Mouse (Mus musculus): ENCODE measurements at regions not wholly inside any gene's neighbourhood (a gene's known extent, or its start where the extent isn't known, plus 50 kb on each side); places are given as distances from the start of the nearest gene placed in this dataset.
"Not testable (repeated sequence)": the region's sequence is repeated elsewhere in the genome, so short reads cannot be mapped to it uniquely, and the experiment has no call there.

- not testable (repeated sequence) for DNase-seq
These were observed 448.6 kb upstream of the Cobl start for GRCm38 (mm10) chr11:12913401-12913800.

- no peak for DNase-seq
These were observed 409.0 kb upstream of the Cobl start for GRCm38 (mm10) chr11:12873712-12874111.

DNA sequence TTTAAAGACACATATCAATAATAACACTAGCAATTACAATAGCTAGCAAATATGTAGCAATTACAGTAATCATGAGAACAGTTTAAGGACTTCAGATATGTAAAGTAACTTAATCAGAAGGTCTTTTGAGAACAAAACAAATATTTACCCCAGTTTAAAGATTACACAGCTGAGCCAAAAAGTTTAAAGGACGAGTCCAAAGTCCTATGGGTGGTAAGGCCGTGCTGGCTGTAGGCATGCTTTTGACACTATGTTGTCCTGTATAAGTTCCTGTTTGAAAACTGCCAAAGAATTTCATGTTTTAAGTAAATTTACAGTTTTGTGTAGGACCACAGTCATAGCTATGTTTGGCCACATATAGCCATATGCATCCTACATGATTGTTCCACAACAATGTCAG lies 408.0 kb upstream of the Cobl start:
- no peak for DNase-seq

DNA sequence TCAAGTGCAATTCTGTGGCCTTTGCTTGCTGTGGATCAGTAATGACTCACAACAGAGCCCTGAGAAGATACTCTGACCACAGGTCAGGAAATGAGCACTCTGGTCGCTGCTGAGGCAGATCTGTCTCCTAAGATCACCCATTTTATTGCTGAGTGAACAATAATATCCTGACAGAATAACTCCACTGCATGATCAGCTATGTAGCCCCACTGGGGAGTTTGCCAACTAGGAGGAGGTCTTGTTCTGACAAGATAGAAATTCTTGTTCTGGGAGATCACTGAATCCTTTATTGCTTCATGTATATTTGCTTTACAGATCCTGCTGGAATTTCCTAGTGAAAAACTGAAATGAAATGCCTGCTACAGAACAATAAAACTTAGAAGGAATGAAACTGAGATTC lies 407.6 kb upstream of the Cobl start:
- no peak for DNase-seq

GRCm38 (mm10) chr11:12867541-12867940 lies 402.8 kb upstream of the Cobl start:
- no peak for DNase-seq

DNA sequence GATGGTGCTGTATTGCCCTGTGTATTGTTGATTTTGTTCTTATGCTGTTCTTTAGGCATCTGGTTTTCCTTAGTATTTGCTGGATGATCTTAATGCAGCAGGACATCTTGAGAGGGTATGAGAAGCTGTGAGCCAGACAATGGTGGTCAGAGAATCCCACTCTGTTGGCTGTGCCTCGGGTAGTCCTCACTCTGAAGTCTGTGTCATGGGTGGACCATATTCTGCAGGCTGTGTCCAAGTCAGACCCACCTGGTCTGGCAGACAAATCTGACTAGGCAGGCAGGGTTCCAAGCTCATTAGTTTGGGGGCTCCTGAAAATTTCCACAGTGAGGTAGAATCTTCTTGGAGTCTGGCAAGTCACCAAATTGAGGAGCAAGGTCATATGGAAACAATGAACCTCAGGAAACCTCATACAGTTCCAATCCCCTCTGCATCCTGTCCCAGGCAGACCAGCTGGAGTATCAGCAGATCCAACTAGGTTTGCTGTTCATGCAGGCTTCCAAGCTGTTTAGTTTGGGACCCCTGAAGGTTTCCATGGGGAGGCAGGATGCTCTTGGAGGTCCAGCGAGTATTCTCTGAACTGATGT lies 400.4 kb upstream of the Cobl start:
- no peak for DNase-seq

- no peak for DNase-seq
These were observed 394.7 kb upstream of the Cobl start for GRCm38 (mm10) chr11:12859344-12859930.

DNA sequence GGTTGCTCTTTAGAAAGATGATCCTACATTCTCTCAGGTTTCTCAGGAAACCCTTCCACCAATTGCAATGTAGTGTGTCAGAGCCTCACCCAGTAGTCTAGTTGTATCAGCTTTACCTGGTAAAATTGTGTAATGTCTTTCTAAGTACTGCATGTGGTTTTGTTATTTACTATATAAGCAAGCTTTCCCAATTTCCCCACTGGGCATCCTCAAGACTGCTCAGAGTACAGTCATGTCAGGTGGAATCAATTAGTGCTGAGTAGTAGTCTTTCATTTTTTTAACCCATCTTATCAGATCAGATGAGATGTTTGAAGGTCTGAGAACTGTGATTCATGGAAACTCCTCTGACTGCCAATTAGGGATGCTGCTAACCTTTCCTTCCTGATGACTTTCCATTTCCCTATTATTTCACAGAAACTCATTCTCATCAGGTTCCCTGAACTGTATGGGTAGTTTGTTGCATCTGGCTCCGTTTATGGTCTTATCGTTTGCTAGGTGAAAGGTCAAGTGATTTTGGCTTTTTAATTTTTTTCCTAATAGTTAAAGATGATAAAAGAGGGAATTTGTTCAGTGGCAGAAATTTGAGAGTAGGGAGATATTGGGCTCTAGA lies 393.6 kb upstream of the Cobl start:
- DNase-seq = no peak

- DNase-seq = no peak
These were observed 392.8 kb upstream of the Cobl start for GRCm38 (mm10) chr11:12857358-12858199.

- no peak for DNase-seq
These were observed 383.0 kb upstream of the Cobl start for GRCm38 (mm10) chr11:12847793-12848192.

GRCm38 (mm10) chr11:12843631-12844423 lies 379.1 kb upstream of the Cobl start:
- no peak for DNase-seq

DNA sequence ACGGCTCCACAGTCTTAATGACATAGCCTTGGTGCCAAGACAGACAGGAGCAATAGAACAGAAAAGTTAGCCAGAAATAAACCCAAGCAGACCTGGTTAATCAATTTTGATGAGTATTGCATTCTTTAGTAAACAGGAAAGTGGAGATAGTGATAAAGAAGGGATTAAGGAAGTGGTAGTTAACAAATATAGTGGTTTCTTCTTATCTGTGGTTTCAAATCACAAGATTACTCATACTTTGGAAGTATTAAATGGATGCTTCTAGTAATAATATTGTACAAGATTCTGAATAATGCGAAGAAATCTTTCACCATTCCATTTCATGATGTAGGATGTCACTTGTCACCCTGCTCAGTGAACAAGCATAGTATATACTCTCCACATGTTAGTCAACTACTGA lies 376.6 kb upstream of the Cobl start:
- no peak for DNase-seq

DNA sequence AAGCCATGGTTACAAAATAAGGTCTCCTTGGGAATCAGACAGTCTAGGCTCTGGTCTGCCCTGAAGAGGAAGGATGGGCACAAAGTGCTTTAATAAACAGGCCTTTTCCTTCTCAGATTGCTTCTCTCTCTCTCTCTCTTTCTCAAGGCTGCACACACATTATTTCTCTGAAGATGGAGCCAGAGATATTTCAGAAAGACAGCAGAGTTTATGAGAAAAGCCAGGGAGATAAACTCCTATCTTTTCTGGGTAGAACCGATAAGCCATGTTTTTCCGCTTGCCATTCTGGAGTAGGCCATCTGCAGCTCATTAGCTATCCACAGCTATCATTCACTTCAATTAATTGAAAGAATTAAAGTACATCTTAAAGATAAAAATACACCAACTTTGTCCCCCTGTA lies 373.2 kb upstream of the Cobl start:
- no peak for DNase-seq

GRCm38 (mm10) chr11:12837387-12837786 lies 372.6 kb upstream of the Cobl start:
- no peak for DNase-seq

GRCm38 (mm10) chr11:12836387-12836786 lies 371.6 kb upstream of the Cobl start:
- no peak for DNase-seq

DNA sequence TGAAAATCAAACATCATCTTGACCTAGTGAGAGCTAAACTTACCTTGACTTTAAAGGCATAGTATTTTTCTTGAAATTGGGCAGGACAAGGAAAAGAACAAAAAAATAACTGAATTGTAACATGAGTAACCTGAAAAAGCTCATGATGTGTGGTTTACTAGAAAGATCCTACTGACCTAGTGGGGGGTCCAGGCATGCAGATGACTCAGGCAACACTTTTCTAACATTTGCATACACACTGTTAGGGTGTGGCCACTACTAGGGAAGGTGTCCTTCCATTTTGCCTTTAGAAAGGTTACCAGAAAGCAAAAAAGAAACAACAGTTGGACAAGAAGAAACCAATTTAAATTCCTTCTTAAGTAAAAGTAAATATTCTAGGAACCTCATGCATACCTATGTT lies 347.3 kb upstream of the Cobl start:
- DNase-seq = no peak

DNA sequence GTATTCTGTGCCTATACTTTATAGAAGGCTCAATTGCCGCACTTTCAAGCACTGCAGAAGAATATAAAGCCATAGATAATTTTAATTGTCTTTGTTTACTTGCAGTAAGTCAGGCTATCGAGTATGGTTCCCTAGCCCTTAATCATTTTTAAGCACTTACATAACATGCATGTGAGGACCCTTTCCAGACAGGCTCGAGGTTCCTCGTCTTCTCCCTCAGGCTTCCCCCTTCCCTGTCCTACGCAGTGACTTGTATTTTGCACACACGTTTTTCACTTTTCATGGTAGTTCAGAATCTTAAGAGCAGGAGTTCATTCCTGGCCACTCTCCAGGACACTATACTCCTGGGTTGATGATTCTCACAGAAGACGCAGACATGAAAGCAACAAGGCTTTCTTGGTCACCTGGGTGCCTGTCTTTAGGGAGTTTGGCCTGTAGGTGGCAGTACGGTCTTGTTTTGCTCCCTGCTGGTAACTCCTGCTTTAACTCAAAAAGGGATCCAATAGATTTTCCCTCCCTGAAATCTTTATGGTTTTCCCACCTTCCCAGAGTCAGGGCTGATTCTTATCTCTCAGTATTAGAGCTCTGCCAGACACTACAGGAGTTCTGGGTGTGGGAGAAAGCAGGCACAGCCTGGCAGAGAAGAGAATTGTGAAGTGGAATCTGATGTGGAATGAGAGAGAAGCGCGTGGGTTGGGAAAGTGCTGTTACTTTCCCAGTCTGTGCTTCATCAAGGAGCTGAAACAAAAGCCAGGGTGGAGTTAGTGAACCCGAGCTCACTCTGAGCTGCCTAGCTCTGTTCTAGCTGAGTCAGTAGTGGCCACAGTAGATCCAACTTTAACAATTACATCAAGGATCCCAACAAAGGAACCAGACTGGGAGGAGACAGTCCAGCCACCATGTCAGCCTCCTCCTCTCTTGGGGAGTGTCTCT lies 346.5 kb upstream of the Cobl start:
- peak; percentile 48 for DNase-seq

Measured in liver (tissue).